Mouse (Mus musculus): ENCODE results near the gene Apob.

GRCm38 (mm10) chr12:8047789-8048309, 70.4 kb downstream of the Apob start:
- TF ChIP-seq MAFK (IDR thresholded peaks at IDR 0.05; ENCODE audit: insufficient read depth, low read depth, low read length) (no peak), ZC3H11A (IDR thresholded peaks at IDR 0.05; ENCODE audit: borderline replicate concordance, low read depth, low read length) (no peak), CHD2 (IDR thresholded peaks at IDR 0.05; ENCODE audit: low read depth, low read length) (no peak)
